Mouse (Mus musculus) liver, embryonic 11.5 days (tissue): ENCODE data around the gene Scyl2. TPM values are rescaled to one million over a fixed set of nuclear protein-coding genes. Genes with fewer than 3 reads are reported as not detected.

Experiments used
- ATAC-seq: fragments of 200-750 bp; cut with Nextera tagmentation; replicated peaks from 2 replicates; pipeline ENCODE4 v1.8.0; 2017; ENCODE audit warnings: moderate number of reproducible peaks, mild to moderate bottlenecking, moderate TSS enrichment, moderate library complexity; ENCODE audit not compliant: low FRiP score
- DNase-seq: peaks from one replicate; pipeline ENCODE4 v3.0.0-alpha.2; 2017; ENCODE audit warnings: low spot score
- H3K27ac ChIP-seq: fragments of 300-500 bp; sonication (generic); 2 replicates; pipeline ENCODE4 v1.5.1; 2014; ENCODE audit warnings: mild to moderate bottlenecking, low read depth, low read length, control low read depth
- H3K27me3 ChIP-seq: fragments of 300-500 bp; sonication (generic); replicated peaks from 2 replicates; pipeline ENCODE4 v1.6.1; 2014; ENCODE audit warnings: low read length, mixed read lengths; ENCODE audit not compliant: control insufficient read depth, insufficient read depth
- H3K36me3 ChIP-seq: fragments of 300-500 bp; sonication (generic); 2 replicates; pipeline ENCODE4 v1.6.1; 2014; ENCODE audit warnings: mild to moderate bottlenecking, low read length, moderate library complexity, mixed read lengths; ENCODE audit not compliant: control insufficient read depth, insufficient read depth
- H3K4me1 ChIP-seq: fragments of 300-500 bp; sonication (generic); replicated peaks from 2 replicates; pipeline ENCODE4 v1.6.1; 2014; ENCODE audit warnings: low read length, mixed read lengths; ENCODE audit not compliant: control insufficient read depth, insufficient read depth
- H3K4me2 ChIP-seq: fragments of 300-500 bp; sonication (generic); 2 replicates; pipeline ENCODE4 v1.6.1; 2014; ENCODE audit warnings: mild to moderate bottlenecking, control low read depth, moderate library complexity
- H3K4me3 ChIP-seq: fragments of 300-500 bp; sonication (generic); 2 replicates; pipeline ENCODE4 v1.5.1; 2014; ENCODE audit warnings: low read depth, low read length, control low read depth
- H3K9ac ChIP-seq: fragments of 300-500 bp; sonication (generic); 2 replicates; pipeline ENCODE4 v1.6.1; 2014; ENCODE audit warnings: low read depth, low read length, control low read depth
- H3K9me3 ChIP-seq: fragments of 300-500 bp; sonication (generic); 2 replicates; pipeline ENCODE4 v1.6.1; 2016; ENCODE audit warnings: low read length, inconsistent platforms, mixed read lengths; ENCODE audit not compliant: control insufficient read depth
- WGBS: fragments of 180-500 bp; shearing (Covaris S2); extraction: QIAGEN DNeasy Blood & Tissue Kit; methylation state at CpG from one replicate; pipeline ENCODE4 v1.1.7; 2014; 5-methylcytosine and 5-hydroxymethylcytosine counted together
- polyA plus RNA-seq: library from polyadenylated mRNA; unstranded; fragments of >200 nt; fragmentation: Nextera tagmentation; extraction: Ambion mirVana; gene quantifications from 2 replicates; pipeline ENCODE4 v1.2.1, GENCODE M21; 2014

The Scyl2 gene
- polyA plus RNA-seq, 1 experiment from 2014 or later = 11.7 TPM

GRCm38 (mm10) chr10:89667571-89667970, 18.5 kb downstream of the Scyl2 start:
- no peaks in the 10 kb centered on the region for H3K4me1 ChIP-seq
- ATAC-seq = no peak
- DNase-seq = no peak
- H3K9me3 ChIP-seq = no peaks in the 10 kb centered on the region
- no peak overlapping the region for H3K9ac ChIP-seq
- no peak overlapping the region for H3K4me3 ChIP-seq
- H3K27me3 ChIP-seq = no peaks in the 10 kb centered on the region
- H3K4me2 ChIP-seq = no peak overlapping the region
- 87% methylated on average over 7 of the region's 7 CpGs for WGBS
- H3K36me3 ChIP-seq = no peaks in the 10 kb centered on the region; the same call in 1 of the 2 replicates
- no peak overlapping the region for H3K27ac ChIP-seq

DNA sequence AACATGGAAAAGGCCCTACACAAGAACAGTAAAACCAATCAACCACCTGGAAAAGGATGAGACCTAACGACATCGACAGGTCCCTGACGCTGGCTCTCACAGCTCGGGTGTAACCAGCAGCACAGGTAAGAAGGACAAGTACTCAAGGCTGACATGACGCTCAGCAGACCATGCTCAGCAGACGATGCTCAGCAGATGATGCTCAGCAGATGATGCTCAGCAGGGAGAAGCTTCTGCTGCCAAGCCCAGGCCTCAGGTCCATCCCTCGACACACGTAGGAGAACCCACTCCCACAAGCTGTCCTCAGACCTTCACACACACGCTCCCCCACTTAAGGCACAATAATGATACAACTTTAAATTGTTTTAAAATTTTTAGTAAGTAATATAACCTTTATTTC, 20.4 kb downstream of the Scyl2 start:
- no peak overlapping the region for H3K9ac ChIP-seq
- WGBS = 91% methylated on average over 9 of the region's 9 CpGs
- H3K36me3 ChIP-seq = no peaks in the 10 kb centered on the region; the same call in 1 of the 2 replicates
- H3K4me3 ChIP-seq = no peak overlapping the region
- H3K27me3 ChIP-seq = no peaks in the 10 kb centered on the region
- no peaks in the 10 kb centered on the region for H3K4me1 ChIP-seq
- DNase-seq = no peak
- H3K27ac ChIP-seq = no peak overlapping the region
- no peaks in the 10 kb centered on the region for H3K9me3 ChIP-seq
- no peak overlapping the region for H3K4me2 ChIP-seq
- no peak for ATAC-seq

GRCm38 (mm10) chr10:89664977-89665645, 21.0 kb downstream of the Scyl2 start:
- WGBS = 94% methylated on average over 8 of the region's 8 CpGs
- Histone ChIP-seq H3K9ac (no peak overlapping the region), H3K27me3 (no peaks in the 10 kb centered on the region), H3K4me1 (no peaks in the 10 kb centered on the region), H3K9me3 (no peaks in the 10 kb centered on the region), H3K4me3 (no peak overlapping the region), H3K4me2 (no peak overlapping the region), H3K27ac (no peak overlapping the region), H3K36me3 (no peaks in the 10 kb centered on the region; the same call in 1 of the 2 replicates)
- no peak for DNase-seq
- ATAC-seq = no peak

- WGBS = 90% methylated on average over 5 of the region's 5 CpGs
- Histone ChIP-seq H3K4me2 (no peak overlapping the region), H3K27me3 (no peaks in the 10 kb centered on the region), H3K27ac (no peak overlapping the region), H3K9ac (no peak overlapping the region), H3K9me3 (no peaks in the 10 kb centered on the region), H3K36me3 (peaks cover 21% of the 10 kb centered on the region), H3K4me3 (no peak overlapping the region), H3K4me1 (no peaks in the 10 kb centered on the region)
- ATAC-seq (no peak), DNase-seq (no peak)
Observed at GRCm38 (mm10) chr10:89656366-89656765, 29.7 kb downstream of the Scyl2 start.

DNA sequence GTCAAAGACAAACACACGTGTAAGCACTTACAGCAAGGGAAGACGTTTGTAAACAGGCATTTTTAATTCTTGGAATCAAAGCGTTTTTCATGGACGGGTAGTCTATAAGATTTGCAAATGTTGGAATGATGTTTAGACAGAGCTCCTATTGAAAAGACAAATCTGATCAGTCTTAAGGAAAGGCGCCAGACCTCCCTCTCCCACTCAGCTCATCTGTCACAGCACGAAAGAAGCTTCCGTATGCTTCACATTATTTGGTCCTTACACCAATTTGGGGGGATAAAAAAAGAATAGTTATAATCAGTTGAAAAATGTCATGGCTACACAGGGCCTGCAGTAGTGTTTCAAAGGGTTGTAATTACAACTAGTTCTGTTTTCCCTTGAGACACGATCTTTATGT, 33.2 kb downstream of the Scyl2 start:
- no peak overlapping the region for H3K27ac ChIP-seq
- H3K4me2 ChIP-seq = no peak overlapping the region
- H3K9ac ChIP-seq = no peak overlapping the region
- DNase-seq (no peak), ATAC-seq (no peak)
- H3K9me3 ChIP-seq = no peaks in the 10 kb centered on the region
- 90% methylated on average over 8 of the region's 8 CpGs for WGBS
- H3K4me3 ChIP-seq = no peak overlapping the region
- H3K36me3 ChIP-seq = peaks cover 22% of the 10 kb centered on the region
- H3K4me1 ChIP-seq = no peaks in the 10 kb centered on the region
- H3K27me3 ChIP-seq = no peaks in the 10 kb centered on the region

GRCm38 (mm10) chr10:89651691-89652090, 34.4 kb downstream of the Scyl2 start:
- Histone ChIP-seq H3K9me3 (no peaks in the 10 kb centered on the region), H3K27ac (no peak overlapping the region), H3K4me1 (no peaks in the 10 kb centered on the region), H3K4me3 (no peak overlapping the region), H3K36me3 (peaks cover 14% of the 10 kb centered on the region; the same call in 1 of the 2 replicates), H3K27me3 (no peaks in the 10 kb centered on the region), H3K4me2 (no peak overlapping the region), H3K9ac (no peak overlapping the region)
- WGBS = 90% methylated on average over 1 of the region's 1 CpGs
- ATAC-seq (no peak), DNase-seq (no peak)

- Histone ChIP-seq H3K9me3 (no peaks in the 10 kb centered on the region), H3K27me3 (no peaks in the 10 kb centered on the region), H3K27ac (no peak overlapping the region), H3K4me3 (no peak overlapping the region), H3K36me3 (peaks cover 13% of the 10 kb centered on the region; the same call in 1 of the 2 replicates), H3K9ac (no peak overlapping the region), H3K4me2 (no peak overlapping the region), H3K4me1 (no peaks in the 10 kb centered on the region)
- DNase-seq (no peak), ATAC-seq (no peak)
- WGBS = 91% methylated on average over 9 of the region's 9 CpGs
Observed at GRCm38 (mm10) chr10:89646918-89647317, 39.2 kb downstream of the Scyl2 start.

DNA sequence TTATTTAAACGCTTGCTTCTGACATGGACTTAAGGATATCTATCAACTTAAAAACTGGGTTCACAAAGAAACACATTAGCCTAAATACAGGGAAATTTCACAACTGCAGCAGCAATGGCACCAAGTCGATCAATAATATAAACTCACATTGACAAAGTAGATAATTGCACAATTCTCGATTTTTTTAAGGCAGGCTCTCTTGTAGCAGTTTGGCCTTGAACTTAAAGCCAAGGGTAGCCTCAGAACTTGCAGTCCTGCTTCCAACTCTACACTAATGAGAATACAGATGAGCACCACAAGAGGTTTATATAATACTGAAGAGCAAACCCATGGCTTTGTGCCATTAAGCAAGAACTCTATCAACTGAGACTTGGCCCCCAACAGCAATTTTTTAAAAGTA, 49.1 kb downstream of the Scyl2 start:
- ATAC-seq (no peak), DNase-seq (no peak)
- H3K9ac ChIP-seq = no peak overlapping the region
- H3K4me3 ChIP-seq = no peak overlapping the region
- peaks cover 9% of the 10 kb centered on the region; the same call in 1 of the 2 replicates for H3K36me3 ChIP-seq
- WGBS = 74% methylated on average over 3 of the region's 3 CpGs
- H3K4me1 ChIP-seq = no peaks in the 10 kb centered on the region; the same call in 1 of the 2 replicates
- H3K27ac ChIP-seq = no peak overlapping the region; the same call in 1 of the 2 replicates
- H3K27me3 ChIP-seq = no peaks in the 10 kb centered on the region
- no peaks in the 10 kb centered on the region for H3K9me3 ChIP-seq
- no peak overlapping the region for H3K4me2 ChIP-seq

DNA sequence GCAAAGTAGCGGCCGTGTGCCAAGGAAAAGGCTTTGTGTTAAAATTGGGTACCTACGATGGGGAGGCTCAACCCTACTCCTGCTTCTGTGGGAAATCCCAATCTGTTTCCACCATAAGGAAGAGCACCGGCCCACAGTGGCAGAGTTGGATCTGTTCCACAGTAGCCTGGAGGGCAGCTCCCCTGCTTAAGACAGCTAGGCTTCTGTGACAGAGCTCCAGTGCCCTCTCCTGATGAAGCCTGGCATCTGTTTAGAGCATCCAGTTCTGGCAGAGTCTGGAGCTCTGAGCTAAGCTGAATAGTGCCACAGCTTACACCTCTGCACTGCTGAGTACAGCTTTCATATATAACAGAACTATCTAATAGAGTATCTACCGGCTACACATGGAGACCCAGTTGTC, 51.1 kb downstream of the Scyl2 start:
- Histone ChIP-seq H3K9ac (no peak overlapping the region), H3K4me1 (no peaks in the 10 kb centered on the region; the same call in 1 of the 2 replicates), H3K36me3 (no peaks in the 10 kb centered on the region), H3K27ac (no peak overlapping the region), H3K4me3 (no peak overlapping the region), H3K9me3 (no peaks in the 10 kb centered on the region), H3K4me2 (no peak overlapping the region), H3K27me3 (no peaks in the 10 kb centered on the region)
- ATAC-seq (no peak), DNase-seq (no peak)
- WGBS = 81% methylated on average over 5 of the region's 5 CpGs
